Mouse (Mus musculus): ENCODE measurements around the gene Pacs1. TPM values are rescaled to one million over a fixed set of nuclear protein-coding genes. Genes with fewer than 3 reads are reported as not detected.
A peak's percentile ranks its signal among the peaks of the same experiment; 100 is the strongest.
"Not testable (repeated sequence)": the region's sequence is repeated elsewhere in the genome, so short reads cannot be mapped to it uniquely, and the experiment has no call there.

The Pacs1 gene
- total RNA-seq, 2 experiments from 2014 or later, result 27.6 to 28.7 TPM

DNA sequence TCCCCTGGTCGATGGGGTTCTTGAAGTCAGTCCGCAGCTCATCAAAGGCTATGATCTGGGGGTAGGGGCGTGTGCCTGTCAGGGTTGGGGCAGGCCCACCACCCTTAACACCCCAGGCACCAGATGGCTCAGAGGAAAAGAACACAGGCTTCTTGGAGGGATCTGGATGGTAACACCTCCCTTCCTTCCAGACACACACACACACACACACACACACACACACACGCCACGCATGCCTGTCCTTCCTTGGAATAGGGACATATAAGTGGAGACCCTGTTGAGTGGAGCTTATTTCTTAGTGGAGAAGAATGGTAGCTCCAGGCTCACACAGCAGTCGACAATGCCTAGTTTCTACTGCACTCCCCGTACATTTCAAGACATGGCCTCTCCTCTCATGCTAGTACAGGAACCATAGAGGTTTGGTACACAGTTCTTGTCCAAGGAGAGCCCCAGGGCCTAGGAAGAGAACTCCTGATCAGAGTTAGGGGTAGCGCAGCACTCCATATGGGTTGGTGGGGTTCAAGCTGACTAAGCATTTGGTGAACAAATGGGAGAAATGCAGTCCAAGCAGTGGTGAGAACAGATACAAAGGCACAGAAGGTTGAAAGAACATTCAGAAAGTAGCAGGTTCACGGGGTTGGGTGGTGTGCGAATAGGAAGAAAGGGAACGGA lies 178.0 kb downstream of the Pacs1 start:
- DNase-seq, result no peak

DNA sequence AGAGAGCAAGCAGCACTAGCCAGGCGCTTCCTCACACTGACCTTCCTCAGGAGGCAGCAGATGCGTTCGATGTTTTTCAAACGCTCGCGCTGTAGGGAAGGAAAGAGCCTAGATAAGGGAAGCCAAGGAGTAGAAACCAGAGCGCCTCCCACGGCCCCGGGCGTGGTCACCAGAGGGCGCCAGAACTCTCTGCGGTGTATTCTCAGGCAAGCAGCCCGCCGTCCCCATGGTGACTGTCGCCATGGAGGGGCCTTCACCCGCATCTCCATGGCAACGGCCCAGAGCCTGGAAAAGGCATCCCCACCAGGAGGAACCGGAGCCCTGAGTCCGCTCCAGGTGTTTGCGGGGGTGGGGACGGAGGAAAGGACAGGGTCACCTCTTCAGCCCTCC lies 178.7 kb downstream of the Pacs1 start:
- DNase-seq, result peak; percentile 95

DNA sequence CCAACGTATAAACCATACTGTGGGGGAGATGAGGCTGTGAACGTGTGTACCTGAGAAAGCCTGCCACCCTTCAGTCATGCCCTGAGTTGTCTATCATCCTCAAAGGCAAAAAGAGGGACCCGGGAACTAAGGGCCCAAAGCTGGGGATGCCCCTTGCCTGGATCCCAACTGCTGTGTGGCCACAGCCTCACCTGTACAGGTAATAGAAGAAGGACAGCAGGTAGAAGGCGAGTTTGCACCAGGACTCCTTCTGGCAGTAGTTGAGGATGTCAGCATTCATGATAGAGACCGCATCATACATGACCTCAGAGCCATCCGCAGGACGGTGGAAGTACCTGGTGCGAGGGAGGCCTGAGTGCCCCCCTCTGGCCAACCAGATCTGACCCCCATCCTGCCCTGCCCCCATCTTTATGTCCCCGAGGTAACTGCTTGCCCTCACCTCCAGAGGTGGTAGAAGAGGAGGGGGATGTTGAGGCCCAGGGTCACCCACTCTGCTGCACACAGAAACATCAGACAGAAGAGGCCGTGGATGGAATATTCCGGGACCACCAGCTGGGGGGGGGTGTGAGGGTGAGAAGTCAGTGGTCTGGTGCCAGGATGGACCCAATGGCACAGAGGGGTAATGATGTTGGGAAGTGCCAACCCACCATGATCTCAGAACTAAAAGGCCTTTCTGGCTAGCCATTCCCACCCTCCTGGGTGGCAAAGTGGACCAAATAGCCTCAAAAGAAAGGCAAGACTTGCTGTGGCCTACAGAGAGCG lies 179.3 kb downstream of the Pacs1 start:
- DNase-seq, result no peak

DNA sequence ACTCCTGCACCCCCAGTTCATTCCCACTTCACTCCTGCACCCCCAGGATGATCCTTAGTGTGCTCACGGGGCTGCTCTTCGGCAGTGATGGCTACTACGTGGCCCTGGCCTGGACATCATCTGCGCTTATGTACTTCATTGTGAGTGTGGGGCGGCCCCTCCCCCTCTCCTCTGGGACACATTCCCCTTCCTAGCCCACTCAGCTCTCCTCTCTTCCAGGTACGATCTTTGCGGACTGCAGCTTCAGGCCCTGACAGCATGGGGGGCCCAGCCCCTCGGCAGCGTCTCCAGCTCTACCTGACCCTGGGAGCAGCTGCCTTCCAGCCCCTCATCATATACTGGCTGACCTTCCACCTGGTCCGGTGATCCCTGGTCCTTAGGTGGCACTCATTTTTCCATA lies 180.8 kb downstream of the Pacs1 start:
- no peak for DNase-seq

DNA sequence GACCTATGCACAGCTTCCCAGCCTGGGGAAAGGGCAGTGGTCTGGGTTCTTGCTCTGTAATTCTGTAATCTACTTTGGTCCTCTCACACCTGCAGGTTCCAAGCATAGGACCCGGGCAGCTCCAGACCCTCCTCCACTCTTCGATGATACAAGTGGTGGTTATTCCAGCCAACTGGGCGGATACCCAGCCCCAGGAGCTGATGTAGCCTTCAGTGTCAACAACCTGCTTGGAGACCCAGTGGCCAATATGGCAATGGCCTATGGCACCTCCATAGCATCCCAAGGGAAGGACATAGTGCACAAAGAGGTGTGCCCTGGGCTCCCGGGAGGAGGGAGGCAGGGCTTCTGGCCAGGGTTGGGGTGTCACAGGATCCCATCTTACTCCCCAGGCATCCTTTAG lies 183.6 kb downstream of the Pacs1 start:
- DNase-seq, result no peak

DNA sequence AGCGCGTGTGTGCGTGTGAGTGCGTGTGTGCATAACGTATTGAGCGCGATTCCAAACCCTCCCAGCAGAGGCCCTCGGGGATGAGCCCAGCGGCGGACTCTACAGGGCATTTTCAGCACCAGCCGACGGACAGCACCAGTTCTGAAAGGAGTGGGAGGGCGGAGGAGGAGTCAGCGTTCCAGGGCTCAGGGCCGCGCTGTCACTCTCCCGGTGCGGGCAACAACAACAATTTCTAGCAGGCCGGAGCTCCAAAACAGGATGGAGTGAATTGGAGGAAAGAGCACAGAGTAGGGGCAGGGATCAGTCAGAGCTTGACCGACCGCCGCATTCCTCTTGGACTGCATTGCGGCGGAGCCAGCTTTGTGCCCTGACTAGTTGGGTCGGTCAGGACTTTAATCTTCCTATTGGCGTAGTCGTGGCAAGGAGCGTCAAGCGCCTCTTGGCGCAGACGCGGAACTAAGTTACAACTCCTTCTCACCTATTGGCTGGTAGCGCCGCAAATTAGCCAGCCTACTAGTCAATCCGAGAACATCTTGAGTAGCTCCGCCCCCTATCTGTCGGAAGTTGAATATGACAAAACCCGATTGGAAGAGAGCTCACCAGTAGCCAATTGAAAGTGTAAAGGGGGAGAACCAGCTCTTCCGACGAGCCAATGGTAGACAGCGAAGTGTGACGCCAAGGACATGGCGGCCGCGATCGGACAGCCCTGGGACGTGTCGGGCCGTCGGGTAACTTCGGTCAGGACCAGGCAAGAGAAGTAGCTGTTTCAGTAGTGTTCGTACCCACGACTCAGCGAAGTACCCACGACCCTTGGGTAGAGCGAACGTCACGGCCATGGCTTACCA lies 184.8 kb downstream of the Pacs1 start, which contains the start of gene Yif1a:
TSS of gene Yif1a (plus strand) at position 655 of the 845 bp plus-strand sequence.
- peak; percentile 97 for DNase-seq

DNA sequence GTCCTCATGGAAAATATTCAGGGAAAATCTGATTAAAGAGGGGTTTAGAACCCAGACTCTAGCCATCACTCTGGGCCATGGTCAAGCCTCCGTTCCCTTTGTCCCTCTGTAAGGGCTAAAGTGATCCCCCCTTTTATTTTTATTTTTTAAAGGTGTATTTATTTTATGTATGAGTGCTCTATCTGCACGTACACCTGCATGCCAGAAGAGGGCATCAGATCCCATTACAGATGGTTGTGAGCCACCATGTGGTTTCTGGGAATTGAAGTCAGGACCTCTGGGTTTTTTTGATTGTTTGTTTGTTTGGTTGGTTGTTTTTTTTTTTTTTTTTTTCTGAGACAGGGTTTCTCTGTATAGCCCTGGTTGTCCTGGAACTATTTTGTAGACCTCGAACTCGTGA lies 186.4 kb downstream of the Pacs1 start:
- DNase-seq, result not testable (repeated sequence)

DNA sequence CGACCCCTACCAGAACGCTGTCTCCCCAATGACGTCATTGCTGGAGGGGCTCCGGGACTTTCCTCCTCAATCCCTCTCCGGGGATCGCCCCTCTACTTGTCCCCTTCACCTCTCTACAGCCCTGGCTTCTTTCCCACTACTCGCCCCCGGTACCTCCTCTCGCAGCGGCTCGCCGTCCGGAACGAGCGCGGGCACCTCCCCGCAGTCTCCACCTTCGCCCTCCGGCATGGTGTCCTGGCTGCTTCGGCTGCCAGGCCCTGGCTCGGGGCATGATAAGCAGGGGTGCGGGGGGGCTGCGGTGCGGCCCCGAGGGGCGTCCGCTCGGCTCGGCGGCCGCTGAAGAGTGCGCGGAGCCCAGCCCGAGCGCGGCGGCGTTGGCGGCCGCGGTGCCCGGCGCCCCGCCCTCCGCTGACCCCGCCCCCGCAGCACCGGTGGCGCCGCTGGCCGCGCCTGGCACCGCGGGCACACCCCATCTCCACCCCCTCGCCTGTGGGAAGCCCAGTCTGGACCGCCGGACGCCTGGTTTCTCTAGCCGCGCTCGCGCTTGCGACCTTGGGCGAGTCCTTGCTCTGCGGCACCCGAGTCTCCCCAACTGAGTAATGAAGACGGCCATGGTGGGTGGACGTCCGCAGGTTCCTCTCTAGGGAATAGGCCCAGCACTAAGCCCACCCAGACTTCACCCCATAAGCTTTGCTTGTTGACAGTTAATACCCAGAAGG lies 187.6 kb downstream of the Pacs1 start, which contains the start of gene Tmem151a:
TSS of gene Tmem151a (minus strand) at position 387 of the 719 bp plus-strand sequence.
- peak; percentile 49 for DNase-seq

DNA sequence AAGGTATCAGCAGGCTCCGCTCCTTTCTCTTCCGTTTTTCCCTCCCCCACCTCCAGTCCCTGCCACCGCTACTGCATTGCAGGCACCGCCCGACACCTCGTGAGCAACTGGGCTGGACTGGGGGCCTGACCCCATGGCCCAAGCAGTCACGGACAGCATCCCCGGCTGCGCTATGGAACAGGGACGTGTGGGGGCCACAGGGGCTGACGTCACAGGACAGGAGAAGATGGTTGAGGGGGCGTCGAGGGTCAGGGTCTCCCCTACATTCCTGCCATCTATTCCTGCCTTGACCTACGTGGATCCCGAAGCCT lies 188.1 kb downstream of the Pacs1 start:
- DNase-seq, result no peak

DNA sequence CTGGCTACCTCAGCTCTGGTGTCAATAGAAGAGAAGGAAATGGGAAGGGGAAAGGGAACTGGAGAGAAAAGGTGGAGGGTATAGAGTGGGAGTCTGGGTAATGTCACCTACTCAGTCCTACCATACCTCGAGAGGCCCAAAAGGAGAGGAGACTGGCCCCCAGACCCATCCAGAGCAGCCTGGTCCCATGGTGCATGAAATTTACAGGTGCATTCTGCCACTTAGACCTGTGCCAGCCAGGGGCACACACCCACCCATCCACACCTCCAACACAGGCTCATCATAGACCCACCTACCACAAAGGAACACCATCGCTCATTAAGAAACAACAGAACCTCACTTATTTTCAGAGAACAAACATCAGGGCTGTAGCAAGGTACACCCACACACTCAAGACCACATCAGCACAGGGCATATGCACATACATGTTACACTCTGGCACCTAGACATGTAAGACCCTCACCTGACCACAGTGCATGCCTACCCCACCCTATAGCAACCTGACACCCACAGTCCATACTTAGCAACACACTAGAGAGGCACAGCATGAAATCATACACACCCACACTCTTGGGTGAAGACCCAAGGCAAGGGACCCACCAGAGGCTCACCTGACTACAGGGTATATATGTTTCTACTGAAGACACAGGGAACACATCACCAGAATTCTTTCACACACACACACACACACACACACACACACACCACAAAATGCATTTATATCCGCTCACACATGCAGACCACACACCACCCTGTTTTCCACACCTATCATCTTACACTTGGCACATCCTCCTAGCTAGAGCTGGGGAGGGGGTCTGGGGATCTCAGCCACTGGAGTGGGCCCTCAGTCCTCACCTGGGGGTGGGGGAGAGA lies 188.7 kb downstream of the Pacs1 start:
- DNase-seq, result no peak

Small RNA genes lying within 50 kb of the gene (microRNA-seq; reads per million reads assigned to microRNA genes)
- 0 reads per million in 2 experiments for gene Gm27468

Other genes with a start within 250 kb of the Pacs1 start
- 10 to 100 TPM; 20.0 to 20.8 TPM for gene Slc29a2, start 249.3 kb downstream of the Pacs1 start, total RNA-seq (2021)
- gene B4gat1, start 234.3 kb downstream of the Pacs1 start, total RNA-seq (2021), result 10 to 100 TPM; 33.0 to 36.8 TPM
- gene AC124502.3, start 234.2 kb downstream of the Pacs1 start, total RNA-seq (2021), result 1 to 10 TPM; 1.6 to 2.0 TPM
- 10 to 100 TPM; 16.7 to 18.2 TPM for gene Brms1, start 231.8 kb downstream of the Pacs1 start, total RNA-seq (2021)
- gene Rin1, start 222.6 kb downstream of the Pacs1 start, total RNA-seq (2021), result 1 to 10 TPM; 2.2 to 2.9 TPM
- gene Cd248, start 205.0 kb downstream of the Pacs1 start, total RNA-seq (2021), result 10 to 100 TPM; 25.8 to 27.1 TPM
- gene Tmem151a, start 187.6 kb downstream of the Pacs1 start, total RNA-seq (2021), result 1 to 10 TPM; 3.8 to 4.1 TPM
- gene Yif1a, start 184.6 kb downstream of the Pacs1 start, total RNA-seq (2021), result 10 to 100 TPM; 70.2 to 72.5 TPM
- 1 to 10 TPM; 1.8 to 2.1 TPM for gene Cnih2, start 174.6 kb downstream of the Pacs1 start, total RNA-seq (2021)
- 100 to 1,000 TPM; 188 to 191 TPM for gene Rab1b, start 166.0 kb downstream of the Pacs1 start, total RNA-seq (2021)
- 10 to 100 TPM; 43.7 to 43.8 TPM for gene Klc2, start 154.6 kb downstream of the Pacs1 start, total RNA-seq (2021)
- 100 to 1,000 TPM; 136 to 139 TPM for gene Sf3b2, start 22.3 kb upstream of the Pacs1 start, total RNA-seq (2021)
- 1 to 10 TPM; 7.4 to 9.3 TPM for gene Gal3st3, start 25.2 kb upstream of the Pacs1 start, total RNA-seq (2021)
- gene Catsper1, start 62.6 kb upstream of the Pacs1 start, total RNA-seq (2021), result not detected
- 1 to 10 TPM in 1 of 2 experiments, under 1 TPM in 1; 0.81 to 3.0 TPM for gene Cst6, start 76.5 kb upstream of the Pacs1 start, total RNA-seq (2021)
- gene Eif1ad, start 93.6 kb upstream of the Pacs1 start, total RNA-seq (2021), result 10 to 100 TPM; 35.0 to 37.3 TPM
- 100 to 1,000 TPM; 234 to 244 TPM for gene Banf1, start 94.0 kb upstream of the Pacs1 start, total RNA-seq (2021)
- gene Sart1, start 115.6 kb upstream of the Pacs1 start, total RNA-seq (2021), result 10 to 100 TPM; 52.6 to 54.1 TPM
- gene Tsga10ip, start 129.4 kb upstream of the Pacs1 start, total RNA-seq (2021), result under 1 TPM; 0.45 to 0.48 TPM
- gene Drap1, start 151.9 kb upstream of the Pacs1 start, total RNA-seq (2021), result 100 to 1,000 TPM; 231 to 246 TPM
- 10 to 100 TPM; 35.2 to 35.3 TPM for gene AI837181, start 152.0 kb upstream of the Pacs1 start, total RNA-seq (2021)
- gene Fosl1, start 174.4 kb upstream of the Pacs1 start, total RNA-seq (2021), result not detected
- gene Ccdc85b, start 184.8 kb upstream of the Pacs1 start, total RNA-seq (2021), result 10 to 100 TPM; 13.5 to 13.9 TPM
- gene Fibp, start 187.5 kb upstream of the Pacs1 start, total RNA-seq (2021), result 100 to 1,000 TPM; 106 to 118 TPM
- under 1 TPM; 0.24 to 0.50 TPM for gene Ctsw, start 195.4 kb upstream of the Pacs1 start, total RNA-seq (2021)
- gene Efemp2, start 200.8 kb upstream of the Pacs1 start, total RNA-seq (2021), result 10 to 100 TPM; 36.7 to 37.8 TPM
- 10 to 100 TPM; 27.9 to 32.9 TPM for gene Mus81, start 215.3 kb upstream of the Pacs1 start, total RNA-seq (2021)
- gene Cfl1, start 217.3 kb upstream of the Pacs1 start, total RNA-seq (2021), result 100 to 1,000 TPM; 719 to 727 TPM
- 1 to 10 TPM; 1.5 to 2.1 TPM for gene 1700020D05Rik, start 230.7 kb upstream of the Pacs1 start, total RNA-seq (2021)
- gene Snx32, start 237.4 kb upstream of the Pacs1 start, total RNA-seq (2021), result 1 to 10 TPM; 7.8 to 7.9 TPM

All from heart, postnatal 4 days (tissue).